Mouse (Mus musculus) MEL (cell line): Measurements from ENCODE around the gene Uap1. TPM values are rescaled to one million over a fixed set of nuclear protein-coding genes. Genes with fewer than 3 reads are reported as not detected.

Source experiments
- DNase-seq: peaks from one replicate; pipeline ENCODE4 v3.0.0; 2011; ENCODE audit warnings: low read depth, low spot score
- H3K27ac ChIP-seq: 2 replicates; pipeline ENCODE4 v1.5.1; 2012; ENCODE audit warnings: low read depth, mild to moderate bottlenecking, control low read depth, low read length, moderate library complexity; ENCODE audit not compliant: control insufficient read depth
- H3K27me3 ChIP-seq, 2 experiments: fragments of 150-350 bp in 1 of 2; sonication (generic) in 1 of 2; 2 replicates each; pipeline ENCODE4 v1.6.1; 2012; ENCODE audit warnings: low read length in 2 of 2, mild to moderate bottlenecking in 2 of 2, improper control_type of control experiment in 1 of 2, moderate library complexity in 1 of 2; ENCODE audit not compliant: insufficient read depth in 2 of 2, control insufficient read depth in 1 of 2
- H3K36me3 ChIP-seq, 2 experiments: 2 replicates each; pipeline ENCODE4 v1.6.1; 2012 to 2014; ENCODE audit warnings: low read length in 2 of 2, improper control_type of control experiment in 1 of 2, inconsistent platforms in 1 of 2, mild to moderate bottlenecking in 1 of 2; ENCODE audit not compliant: insufficient read depth in 2 of 2, control insufficient read depth in 1 of 2
- H3K4me1 ChIP-seq, 2 experiments: fragments of 150-350 bp in 1 of 2; sonication (generic) in 1 of 2; 2 replicates each; pipeline ENCODE4 v1.6.1; 2012; ENCODE audit warnings: low read length in 2 of 2, improper control_type of control experiment in 1 of 2, mild to moderate bottlenecking in 1 of 2; ENCODE audit not compliant: insufficient read depth in 2 of 2, control insufficient read depth in 1 of 2
- H3K4me3 ChIP-seq, 2 experiments: fragments of 150-350 bp in 1 of 2; sonication (generic) in 1 of 2; 2 replicates each; pipeline ENCODE4 v1.5.1; 2012; ENCODE audit warnings: low read depth in 2 of 2, low read length in 2 of 2, mild to moderate bottlenecking in 2 of 2, moderate library complexity in 2 of 2, control low read depth in 1 of 2, improper control_type of control experiment in 1 of 2; ENCODE audit not compliant: control insufficient read depth in 1 of 2, insufficient read depth in 1 of 2
- H3K79me2 ChIP-seq: 2 replicates; pipeline ENCODE4 v1.6.1; 2012; ENCODE audit warnings: mild to moderate bottlenecking, low read length, moderate library complexity; ENCODE audit not compliant: control insufficient read depth, poor library complexity, insufficient read depth
- H3K9ac ChIP-seq: 2 replicates; pipeline ENCODE4 v1.6.1; 2012; ENCODE audit warnings: low read depth, mild to moderate bottlenecking, control low read depth, low read length, moderate library complexity; ENCODE audit not compliant: control insufficient read depth, poor library complexity, severe bottlenecking
- H3K9me3 ChIP-seq: fragments of 150-350 bp; sonication (generic); replicated peaks from 2 replicates; pipeline ENCODE4 v1.6.1; 2012; ENCODE audit warnings: mild to moderate bottlenecking, low read length, improper control_type of control experiment, moderate library complexity; ENCODE audit not compliant: insufficient read depth
- BHLHE40 ChIP-seq: IDR thresholded peaks from 2 replicates; pipeline ENCODE4 v1.6.1; 2012; ENCODE audit warnings: low read depth, mild to moderate bottlenecking, inconsistent platforms, low read length, improper control_type of control experiment, borderline replicate concordance
- CHD1 ChIP-seq: IDR thresholded peaks from 2 replicates; pipeline ENCODE4 v1.6.1; 2012; ENCODE audit warnings: low read depth, mild to moderate bottlenecking, inconsistent platforms, low read length, improper control_type of control experiment
- CHD2 ChIP-seq: IDR thresholded peaks from 2 replicates; pipeline ENCODE4 v1.6.1; 2011; ENCODE audit warnings: low read length, improper control_type of control experiment
- CTCF ChIP-seq, 3 experiments: IDR thresholded peaks in 2 of 3; conservative IDR thresholded peaks in 1 of 3; 2 replicates each; pipeline ENCODE4 v1.5.1; 2011 to 2012; ENCODE audit warnings: low read length in 3 of 3, low read depth in 2 of 3, mild to moderate bottlenecking in 2 of 3, improper control_type of control experiment in 1 of 3, inconsistent platforms in 1 of 3, mixed read lengths in 1 of 3, moderate library complexity in 1 of 3; ENCODE audit not compliant: control insufficient read depth in 1 of 3, insufficient read depth in 1 of 3, poor library complexity in 1 of 3, severe bottlenecking in 1 of 3
- E2F4 ChIP-seq: IDR thresholded peaks from 2 replicates; pipeline ENCODE4 v1.6.1; 2011; ENCODE audit warnings: low read depth, low read length, improper control_type of control experiment, borderline replicate concordance
- ELF1 ChIP-seq: IDR thresholded peaks from 2 replicates; pipeline ENCODE4 v1.6.1; 2014; ENCODE audit warnings: low read depth, mild to moderate bottlenecking, inconsistent platforms, low read length, improper control_type of control experiment, moderate library complexity
- ETS1 ChIP-seq: IDR thresholded peaks from 2 replicates; pipeline ENCODE4 v1.6.1; 2012; ENCODE audit warnings: low read depth, mild to moderate bottlenecking, inconsistent platforms, low read length, improper control_type of control experiment, moderate library complexity
- GABPA ChIP-seq: IDR thresholded peaks from 2 replicates; pipeline ENCODE4 v1.6.1; 2012; ENCODE audit warnings: low read depth, mild to moderate bottlenecking, inconsistent platforms, low read length, improper control_type of control experiment, moderate library complexity
- GATA1 ChIP-seq: IDR thresholded peaks from 2 replicates; pipeline ENCODE4 v1.6.1; 2011; ENCODE audit warnings: low read depth, low read length, improper control_type of control experiment
- HCFC1 ChIP-seq: IDR thresholded peaks from 2 replicates; pipeline ENCODE4 v1.6.1; 2012; ENCODE audit warnings: low read depth, mild to moderate bottlenecking, inconsistent platforms, low read length, improper control_type of control experiment, moderate library complexity
- JUND ChIP-seq: IDR thresholded peaks from 2 replicates; pipeline ENCODE4 v1.6.1; 2011; ENCODE audit warnings: low read depth, mild to moderate bottlenecking, improper control_type of control experiment, low read length
- KAT2A ChIP-seq: conservative IDR thresholded peaks from 2 replicates; pipeline ENCODE4 v1.6.1; 2012; ENCODE audit warnings: low read depth, low read length, improper control_type of control experiment, inconsistent platforms
- MAFK ChIP-seq: IDR thresholded peaks from 2 replicates; pipeline ENCODE4 v1.6.1; 2011; ENCODE audit warnings: low read depth, mild to moderate bottlenecking, low read length, improper control_type of control experiment, borderline replicate concordance
- MAX ChIP-seq: IDR thresholded peaks from 2 replicates; pipeline ENCODE4 v1.6.1; 2011; ENCODE audit warnings: low read length, improper control_type of control experiment
- MAZ ChIP-seq: IDR thresholded peaks from 2 replicates; pipeline ENCODE4 v1.6.1; 2012; ENCODE audit warnings: low read depth, mild to moderate bottlenecking, inconsistent platforms, low read length, improper control_type of control experiment
- MEF2A ChIP-seq: IDR thresholded peaks from 2 replicates; pipeline ENCODE4 v1.6.1; 2014; ENCODE audit warnings: low read depth, mild to moderate bottlenecking, inconsistent platforms, low read length, improper control_type of control experiment; ENCODE audit not compliant: poor library complexity, insufficient replicate concordance, severe bottlenecking; ENCODE audit errors: extremely low read depth
- MXI1 ChIP-seq: IDR thresholded peaks from 2 replicates; pipeline ENCODE4 v1.6.1; 2011; ENCODE audit warnings: mild to moderate bottlenecking, low read depth, low read length, improper control_type of control experiment
- MYC ChIP-seq: IDR thresholded peaks from 2 replicates; pipeline ENCODE4 v1.6.1; 2011; ENCODE audit warnings: low read depth, mild to moderate bottlenecking, low read length, improper control_type of control experiment, moderate library complexity
- NRF1 ChIP-seq: IDR thresholded peaks from 2 replicates; pipeline ENCODE4 v1.6.1; 2014; ENCODE audit warnings: low read depth, mild to moderate bottlenecking, inconsistent platforms, low read length, improper control_type of control experiment, moderate library complexity; ENCODE audit not compliant: poor library complexity, insufficient read depth, severe bottlenecking
- POLR2AphosphoS2 ChIP-seq: IDR thresholded peaks from 2 replicates; pipeline ENCODE4 v1.6.1; 2011; ENCODE audit warnings: low read length, improper control_type of control experiment
- POLR2AphosphoS5 ChIP-seq: IDR thresholded peaks from 2 replicates; pipeline ENCODE4 v1.6.1; 2012; ENCODE audit warnings: low read depth, borderline replicate concordance, mild to moderate bottlenecking, inconsistent platforms, low read length, moderate library complexity, mixed read lengths
- RAD21 ChIP-seq: IDR thresholded peaks from 2 replicates; pipeline ENCODE4 v1.6.1; 2011; ENCODE audit warnings: mild to moderate bottlenecking, low read depth, low read length, improper control_type of control experiment
- RCOR1 ChIP-seq: IDR thresholded peaks from 2 replicates; pipeline ENCODE4 v1.6.1; 2012; ENCODE audit warnings: low read depth, mild to moderate bottlenecking, inconsistent platforms, low read length, improper control_type of control experiment
- SIN3A ChIP-seq: IDR thresholded peaks from 2 replicates; pipeline ENCODE4 v1.6.1; 2012; ENCODE audit warnings: low read length, improper control_type of control experiment, inconsistent platforms
- SMC3 ChIP-seq: IDR thresholded peaks from 2 replicates; pipeline ENCODE4 v1.6.1; 2011; ENCODE audit warnings: low read depth, low read length, improper control_type of control experiment
- TAL1 ChIP-seq: IDR thresholded peaks from 2 replicates; pipeline ENCODE4 v1.6.1; 2012; ENCODE audit warnings: mild to moderate bottlenecking, inconsistent platforms, low read length, moderate library complexity, mixed read lengths
- TBP ChIP-seq: IDR thresholded peaks from 2 replicates; pipeline ENCODE4 v1.8.0; 2011; ENCODE audit warnings: low read depth, low read length, improper control_type of control experiment
- TCF12 ChIP-seq: IDR thresholded peaks from 2 replicates; pipeline ENCODE4 v1.6.1; 2014; ENCODE audit warnings: low read depth, mild to moderate bottlenecking, inconsistent platforms, low read length, improper control_type of control experiment, moderate library complexity
- UBTF ChIP-seq: IDR thresholded peaks from 2 replicates; pipeline ENCODE4 v1.6.1; 2012; ENCODE audit warnings: low read depth, mild to moderate bottlenecking, inconsistent platforms, low read length, improper control_type of control experiment, moderate library complexity, borderline replicate concordance; ENCODE audit not compliant: insufficient read depth
- USF1 ChIP-seq: IDR thresholded peaks from 2 replicates; pipeline ENCODE4 v1.6.1; 2014; ENCODE audit warnings: low read depth, mild to moderate bottlenecking, inconsistent platforms, low read length, improper control_type of control experiment, moderate library complexity
- USF2 ChIP-seq, 2 experiments: IDR thresholded peaks; 2 replicates each; pipeline ENCODE4 v1.6.1; 2011 to 2012; ENCODE audit warnings: improper control_type of control experiment in 2 of 2, low read length in 2 of 2, borderline replicate concordance in 1 of 2, inconsistent platforms in 1 of 2, low read depth in 1 of 2, mild to moderate bottlenecking in 1 of 2; ENCODE audit not compliant: insufficient read depth in 1 of 2
- ZC3H11A ChIP-seq: IDR thresholded peaks from 2 replicates; pipeline ENCODE4 v1.6.1; 2012; ENCODE audit warnings: low read depth, mild to moderate bottlenecking, inconsistent platforms, low read length, improper control_type of control experiment
- ZKSCAN1 ChIP-seq: IDR thresholded peaks from 2 replicates; pipeline ENCODE4 v1.6.1; 2012; ENCODE audit warnings: low read depth, mild to moderate bottlenecking, inconsistent platforms, low read length, improper control_type of control experiment, moderate library complexity
- ZMIZ1 ChIP-seq: IDR thresholded peaks from 2 replicates; pipeline ENCODE4 v1.6.1; 2012; ENCODE audit warnings: low read depth, mild to moderate bottlenecking, inconsistent platforms, low read length, improper control_type of control experiment, moderate library complexity
- ZNF384 ChIP-seq: IDR thresholded peaks from 2 replicates; pipeline ENCODE4 v1.6.1; 2012; ENCODE audit warnings: low read depth, mild to moderate bottlenecking, inconsistent platforms, low read length, improper control_type of control experiment
- polyA plus RNA-seq, 2 experiments: library from polyadenylated mRNA; stranded (reverse) in 1 of 2; unstranded in 1 of 2; fragments of >175 nt in 1 of 2; fragments of >200 nt in 1 of 2; gene quantifications; 2 replicates each; pipeline versions ENCODE4 v1.2.1 to v1.2.4; 2012; ENCODE audit warnings: low replicate concordance in 2 of 2, low read depth in 1 of 2; ENCODE audit not compliant: insufficient read length in 2 of 2, insufficient read depth in 1 of 2, missing spikeins in 1 of 2
- total RNA-seq: library from RNA; depleted of rRNA; stranded (reverse); fragments of 300-350 nt; gene quantifications from 2 replicates; pipeline ENCODE4 v1.2.3, GENCODE M21; 2012; rRNA removed

Gene Uap1
- 74.5 and 87.3 TPM in 2 replicates for total RNA-seq
- 10 to 100 TPM in 1 of 2 experiments, not detected in 1; 80.8 TPM for polyA plus RNA-seq

DNA sequence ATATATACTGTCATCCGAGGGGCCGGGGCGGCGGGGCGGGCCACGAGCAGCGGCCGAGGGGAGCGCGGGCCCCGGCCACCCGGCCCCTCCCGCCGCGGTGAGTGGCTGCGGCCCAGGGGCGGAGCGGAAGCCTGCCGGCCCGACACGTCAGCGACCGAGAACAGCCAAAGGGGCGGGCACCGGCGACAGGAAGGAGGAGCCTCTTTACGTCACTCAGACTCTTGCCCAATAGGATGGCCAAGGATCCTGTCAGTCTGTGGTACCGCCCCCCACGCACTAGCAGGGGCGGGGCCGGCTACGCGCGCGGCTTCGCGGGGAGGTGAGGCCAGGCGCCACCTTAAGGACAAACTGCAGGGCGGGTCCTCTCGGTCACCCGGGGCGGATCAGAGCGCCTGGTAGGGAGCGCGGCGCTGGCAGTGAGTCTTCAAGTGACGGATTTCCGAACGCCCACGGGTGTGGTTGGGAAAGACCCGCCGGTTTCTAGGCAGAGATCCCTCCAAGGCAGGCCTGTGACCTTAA is at the start of gene Uap1:
Gene Uap1 (minus strand): TSS at position 144 of the 519 bp plus-strand sequence.
- Histone ChIP-seq H3K9ac (peak within 1 kb of the TSS; percentile 88), H3K4me3 (peak within 1 kb of the TSS; percentile 64 to 82), H3K27ac (peak within 1 kb of the TSS; percentile 97), H3K79me2 (peaks cover 43% of the 10 kb centered on the region), H3K9me3 (no peaks in the 10 kb centered on the region), H3K4me1 (peaks cover 9 to 12% of the 10 kb centered on the region in 2 experiments), H3K36me3 (peaks cover 0 to 28% of the 10 kb centered on the region in 2 experiments; a peak in 3 of 4 replicates), H3K27me3 (no peaks in the 10 kb centered on the region)
- DNase-seq: peak; percentile 99
- no peak for TF ChIP-seq NRF1
- no peak for TF ChIP-seq KAT2A
- 0 out of 2 replicates have a peak, but pooled peaks have one; percentile 36 for TF ChIP-seq ELF1
- no peak for TF ChIP-seq USF2 (IDR thresholded peaks at IDR 0.05; ENCODE audit: borderline replicate concordance in 1 of 2, insufficient read depth in 1 of 2, low read depth in 1 of 2, low read length in 2 of 2)
- 0 out of 2 replicates have a peak, but pooled peaks have one; percentile 6 for TF ChIP-seq SMC3
- TF ChIP-seq MXI1: peak; percentile 82
- no peak for TF ChIP-seq POLR2AphosphoS5
- no peak for TF ChIP-seq ZNF384
- TF ChIP-seq ZC3H11A: no peak
- TF ChIP-seq JUND: no peak
- 0 out of 2 replicates have a peak, but pooled peaks have one; percentile 22 for TF ChIP-seq MYC
- TF ChIP-seq GATA1: no peak
- peak; percentile 57; the same call in 1 of the 2 replicates for TF ChIP-seq E2F4
- TF ChIP-seq CHD2: no peak
- TF ChIP-seq POLR2AphosphoS2: peak; percentile 86; the same call in 1 of the 2 replicates
- peak; percentile 60; the same call in 1 of the 2 replicates for TF ChIP-seq HCFC1
- TF ChIP-seq MAFK: no peak
- no peak for TF ChIP-seq BHLHE40
- no peak; the same call in 1 of the 2 replicates for TF ChIP-seq MAZ
- no peak for TF ChIP-seq TCF12
- peak; percentile 60 for TF ChIP-seq TBP
- no peak for TF ChIP-seq GABPA
- TF ChIP-seq ZMIZ1: peak; percentile 36
- TF ChIP-seq USF1: no peak
- TF ChIP-seq SIN3A: peak; percentile 63
- no peak for TF ChIP-seq ZKSCAN1
- no peak for TF ChIP-seq TAL1
- no peak for TF ChIP-seq RAD21
- no peak for TF ChIP-seq CHD1
- TF ChIP-seq CTCF (IDR thresholded peaks at IDR 0.05 in 2 of 3, conservative IDR thresholded peaks at IDR 0.05 in 1 of 3; ENCODE audit: control insufficient read depth in 1 of 3, insufficient read depth in 1 of 3, low read depth in 2 of 3, low read length in 3 of 3, poor library complexity in 1 of 3, severe bottlenecking in 1 of 3): peak in 2 of 3 experiments; percentile 24 to 46; a peak in 4 of 6 replicates
- peak; percentile 77; the same call in 1 of the 2 replicates for TF ChIP-seq UBTF
- 0 out of 2 replicates have a peak, but pooled peaks have one; percentile 30 for TF ChIP-seq ETS1
- TF ChIP-seq MAX: no peak; the same call in none of the 2 replicates
- TF ChIP-seq RCOR1: no peak
- no peak for TF ChIP-seq MEF2A
